Mouse (Mus musculus) CH12.LX (cell line): Measurements from ENCODE around the gene Ces2a. TPM values are rescaled to one million over a fixed set of nuclear protein-coding genes. Genes with fewer than 3 reads are reported as not detected.

Experiments used
- DNase-seq: peaks from one replicate; pipeline ENCODE4 v3.0.0-alpha.2; 2013; ENCODE audit errors: extremely low read depth
- H3K27ac ChIP-seq: 2 replicates; pipeline ENCODE4 v1.5.1; 2012; ENCODE audit warnings: low read depth, mild to moderate bottlenecking, control low read depth, moderate library complexity; ENCODE audit not compliant: insufficient read depth
- H3K27me3 ChIP-seq: replicated peaks from 2 replicates; pipeline ENCODE3; 2012; ENCODE audit warnings: inconsistent platforms
- H3K36me3 ChIP-seq, 2 experiments: replicated peaks in 1 of 2; 2 replicates each; pipeline versions ENCODE3 to v1.6.1; 2012; ENCODE audit warnings: inconsistent platforms in 1 of 2, low read length in 1 of 2, mild to moderate bottlenecking in 1 of 2, mixed read lengths in 1 of 2, moderate library complexity in 1 of 2; ENCODE audit not compliant: control insufficient read depth in 1 of 2, insufficient read depth in 1 of 2
- H3K4me1 ChIP-seq, 2 experiments: 2 replicates each; pipeline ENCODE4 v1.6.1; 2012; ENCODE audit warnings: inconsistent platforms in 1 of 2, moderate library complexity in 1 of 2; ENCODE audit not compliant: insufficient read depth in 2 of 2, control insufficient read depth in 1 of 2
- H3K4me2 ChIP-seq: 2 replicates; pipeline ENCODE4 v1.6.1; 2012; ENCODE audit warnings: low read depth, mild to moderate bottlenecking, control low read depth; ENCODE audit not compliant: poor library complexity, insufficient read depth, severe bottlenecking
- H3K4me3 ChIP-seq, 3 experiments: fragments of 150-350 bp in 1 of 3; sonication (generic) in 1 of 3; replicated peaks in 1 of 3; 2 replicates each; pipeline versions ENCODE3 to v1.5.1; 2011 to 2012; ENCODE audit warnings: low read depth in 2 of 3, low read length in 2 of 3, mild to moderate bottlenecking in 2 of 3, moderate library complexity in 2 of 3, control low read depth in 1 of 3, improper control_type of control experiment in 1 of 3, inconsistent platforms in 1 of 3, mixed read lengths in 1 of 3; ENCODE audit not compliant: poor library complexity in 1 of 3
- H3K79me2 ChIP-seq: replicated peaks from 2 replicates; pipeline ENCODE4 v1.6.1; 2012; ENCODE audit warnings: mild to moderate bottlenecking, moderate library complexity; ENCODE audit not compliant: control insufficient read depth, poor library complexity, insufficient read depth, severe bottlenecking; ENCODE audit errors: extremely low read depth
- H3K9ac ChIP-seq: 2 replicates; pipeline ENCODE4 v1.6.1; 2012; ENCODE audit warnings: low read depth, mild to moderate bottlenecking, control low read depth, moderate library complexity; ENCODE audit not compliant: insufficient read depth
- H3K9me3 ChIP-seq: replicated peaks from 2 replicates; pipeline ENCODE3; 2012; ENCODE audit warnings: low read length, inconsistent platforms, mixed read lengths
- BHLHE40 ChIP-seq: IDR thresholded peaks from 2 replicates; pipeline ENCODE4 v1.6.1; 2011; ENCODE audit warnings: mild to moderate bottlenecking, low read depth, low read length, improper control_type of control experiment
- CHD1 ChIP-seq: IDR thresholded peaks from 2 replicates; pipeline ENCODE4 v1.6.1; 2012; ENCODE audit warnings: low read depth, low read length, improper control_type of control experiment, inconsistent platforms
- CHD2 ChIP-seq: IDR thresholded peaks from 2 replicates; pipeline ENCODE4 v1.6.1; 2011; ENCODE audit warnings: low read length, improper control_type of control experiment
- CTCF ChIP-seq, 2 experiments: IDR thresholded peaks in 1 of 2; conservative IDR thresholded peaks in 1 of 2; 2 replicates each; pipeline ENCODE4 v1.5.1; 2011 to 2012; ENCODE audit warnings: low read depth in 2 of 2, low read length in 2 of 2, improper control_type of control experiment in 1 of 2, inconsistent platforms in 1 of 2, mild to moderate bottlenecking in 1 of 2, moderate library complexity in 1 of 2
- E2F4 ChIP-seq: IDR thresholded peaks from 2 replicates; pipeline ENCODE4 v1.6.1; 2011; ENCODE audit warnings: low read depth, low read length, improper control_type of control experiment; ENCODE audit not compliant: insufficient replicate concordance
- ELF1 ChIP-seq: IDR thresholded peaks from 2 replicates; pipeline ENCODE4 v1.6.1; 2014; ENCODE audit warnings: low read depth, mild to moderate bottlenecking, inconsistent platforms, low read length, improper control_type of control experiment
- JUND ChIP-seq: conservative IDR thresholded peaks from 2 replicates; pipeline ENCODE4 v1.6.1; 2011; ENCODE audit warnings: low read depth, low read length, improper control_type of control experiment
- MAFK ChIP-seq: IDR thresholded peaks from 2 replicates; pipeline ENCODE4 v1.6.1; 2011; ENCODE audit warnings: low read length, improper control_type of control experiment; ENCODE audit not compliant: insufficient replicate concordance
- MAX ChIP-seq: IDR thresholded peaks from 2 replicates; pipeline ENCODE4 v1.6.1; 2011; ENCODE audit warnings: low read length, improper control_type of control experiment
- MEF2A ChIP-seq: IDR thresholded peaks from 2 replicates; pipeline ENCODE4 v1.6.1; 2014; ENCODE audit warnings: low read depth, mild to moderate bottlenecking, inconsistent platforms, low read length, improper control_type of control experiment, borderline replicate concordance
- MYC ChIP-seq: IDR thresholded peaks from 2 replicates; pipeline ENCODE4 v1.6.1; 2011; ENCODE audit warnings: low read depth, mild to moderate bottlenecking, improper control_type of control experiment, low read length
- NRF1 ChIP-seq: IDR thresholded peaks from 2 replicates; pipeline ENCODE4 v1.6.1; 2014; ENCODE audit warnings: low read depth, mild to moderate bottlenecking, inconsistent platforms, low read length, improper control_type of control experiment, moderate library complexity
- POLR2A ChIP-seq: IDR thresholded peaks from 2 replicates; pipeline ENCODE4 v1.6.1; 2011; ENCODE audit warnings: low read depth, mild to moderate bottlenecking, improper control_type of control experiment, low read length
- RCOR1 ChIP-seq: conservative IDR thresholded peaks from 2 replicates; pipeline ENCODE4 v1.6.1; 2012; ENCODE audit warnings: low read depth, mild to moderate bottlenecking, inconsistent platforms, low read length, improper control_type of control experiment
- SMC3 ChIP-seq: IDR thresholded peaks from 2 replicates; pipeline ENCODE4 v1.6.1; 2011; ENCODE audit warnings: low read depth, low read length, improper control_type of control experiment
- TCF12 ChIP-seq: IDR thresholded peaks from 2 replicates; pipeline ENCODE4 v1.6.1; 2014; ENCODE audit warnings: low read depth, mild to moderate bottlenecking, inconsistent platforms, low read length, improper control_type of control experiment
- UBTF ChIP-seq: IDR thresholded peaks from 2 replicates; pipeline ENCODE4 v1.6.1; 2012; ENCODE audit warnings: low read depth, mild to moderate bottlenecking, inconsistent platforms, low read length, improper control_type of control experiment, moderate library complexity
- USF2 ChIP-seq: conservative IDR thresholded peaks from 2 replicates; pipeline ENCODE4 v1.6.1; 2011; ENCODE audit warnings: low read depth, low read length, improper control_type of control experiment
- ZC3H11A ChIP-seq: IDR thresholded peaks from 2 replicates; pipeline ENCODE4 v1.6.1; 2012; ENCODE audit warnings: low read depth, mild to moderate bottlenecking, inconsistent platforms, low read length, improper control_type of control experiment
- ZKSCAN1 ChIP-seq: IDR thresholded peaks from 2 replicates; pipeline ENCODE4 v1.6.1; 2012; ENCODE audit warnings: low read depth, inconsistent platforms, low read length, improper control_type of control experiment, borderline replicate concordance
- ZMIZ1 ChIP-seq: IDR thresholded peaks from 2 replicates; pipeline ENCODE4 v1.6.1; 2012; ENCODE audit warnings: low read depth, mild to moderate bottlenecking, inconsistent platforms, low read length, improper control_type of control experiment
- ZNF384 ChIP-seq: IDR thresholded peaks from 2 replicates; pipeline ENCODE4 v1.6.1; 2012; ENCODE audit warnings: low read depth, low read length, improper control_type of control experiment, inconsistent platforms
- dilution Hi-C: fragments of 300-500 bp; cut with MboI; formaldehyde crosslinking; loops from 2 replicates; pipeline ENCODE4 v1.14.3; 2020; ENCODE audit warnings: low sequenced_read_pairs; ENCODE audit not compliant: extremely low pct_unique_long_range_greater_than_20kb, extremely low pct_ligation_motif_present
- in situ Hi-C: fragments of 300-500 bp; cut with MboI; formaldehyde crosslinking; loops from 3 replicates; pipeline ENCODE4 v1.14.3; 2019; ENCODE audit warnings: low sequenced_read_pairs, low pct_ligation_motif_present, low pct_unique_long_range_greater_than_20kb, mixed read lengths
- polyA plus RNA-seq: library from polyadenylated mRNA; unstranded; fragments of >175 nt; gene quantifications from 2 replicates; pipeline ENCODE4 v1.2.1, GENCODE M21; 2012; ENCODE audit warnings: low read depth; ENCODE audit not compliant: insufficient read length
- total RNA-seq, 2 experiments: library from RNA; depleted of rRNA; stranded (reverse); fragments of 300-350 nt in 1 of 2; fragments of >200 nt in 1 of 2; gene quantifications; 2 replicates each; pipeline ENCODE4 v1.2.3; 2012 to 2014

Ces2a gene
- total and polyA plus RNA-seq, 3 experiments: not detected

- dilution Hi-C loops (no loop called here), in situ Hi-C loops (no loop called here)
- H3K4me3 ChIP-seq: no peak overlapping the region
- no peaks in the 10 kb centered on the region for H3K79me2 ChIP-seq
- no peak overlapping the region for H3K9ac ChIP-seq
- DNase-seq: no peak
- no peak overlapping the region for H3K4me2 ChIP-seq
- no peaks in the 10 kb centered on the region for H3K4me1 ChIP-seq
- no peaks in the 10 kb centered on the region for H3K36me3 ChIP-seq
- no peaks in the 10 kb centered on the region for H3K9me3 ChIP-seq
- TF ChIP-seq CHD2 (no peak), BHLHE40 (no peak), UBTF (no peak), MEF2A (no peak), CTCF (conservative IDR thresholded peaks at IDR 0.05 in 1 of 2, IDR thresholded peaks at IDR 0.05 in 1 of 2; ENCODE audit: low read depth in 2 of 2, low read length in 2 of 2) (no peak), ZC3H11A (no peak), ZKSCAN1 (no peak), ZNF384 (no peak), MAFK (no peak), POLR2A (no peak), USF2 (no peak), MYC (no peak), E2F4 (no peak), TCF12 (no peak), CHD1 (no peak), JUND (no peak), MAX (no peak)
- TF ChIP-seq, all 38 proteins: peak for 0
- Histone ChIP-seq H3K27ac (no peak overlapping the region), H3K27me3 (no peaks in the 10 kb centered on the region)
These were observed 2.4 kb upstream of the Ces2a start for GRCm38 (mm10) chr8:104731451-104731850.

DNA sequence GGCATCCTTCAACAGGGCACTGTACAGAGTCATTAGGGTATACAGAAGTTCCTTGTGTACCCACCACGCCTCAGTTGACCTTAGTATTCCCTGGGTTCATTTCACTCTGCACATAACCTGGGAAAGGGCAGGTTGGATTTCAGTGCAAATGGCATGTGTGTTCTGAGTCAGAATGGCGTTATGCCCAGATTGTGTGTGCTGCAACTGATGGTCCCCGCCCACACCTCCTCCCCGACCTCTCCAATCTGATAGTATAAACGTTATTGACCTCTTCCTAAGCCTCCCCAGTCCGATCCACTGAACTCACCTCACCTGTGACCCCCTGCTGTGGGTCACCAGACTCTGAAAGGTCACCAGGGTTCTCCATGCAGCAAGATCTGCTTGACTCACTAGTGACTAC lies 1.8 kb upstream of the Ces2a start:
- no peak overlapping the region for H3K27ac ChIP-seq
- H3K4me1 ChIP-seq: no peaks in the 10 kb centered on the region
- no peak overlapping the region for H3K4me2 ChIP-seq
- no peak for TF ChIP-seq SMC3
- no peak for TF ChIP-seq TCF12
- no peak for TF ChIP-seq ELF1
- no peak for TF ChIP-seq ZMIZ1
- no peak for TF ChIP-seq RCOR1
- TF ChIP-seq CTCF (conservative IDR thresholded peaks at IDR 0.05 in 1 of 2, IDR thresholded peaks at IDR 0.05 in 1 of 2; ENCODE audit: low read depth in 2 of 2, low read length in 2 of 2): no peak
- no peak for TF ChIP-seq NRF1
- in situ Hi-C loops: no loop called here
- no peaks in the 10 kb centered on the region for H3K9me3 ChIP-seq
- H3K27me3 ChIP-seq: no peaks in the 10 kb centered on the region
- no peak overlapping the region for H3K4me3 ChIP-seq
- dilution Hi-C loops: no loop called here
- no peak overlapping the region for H3K9ac ChIP-seq
- H3K36me3 ChIP-seq: no peaks in the 10 kb centered on the region
- no peaks in the 10 kb centered on the region for H3K79me2 ChIP-seq
- DNase-seq: no peak
